Mouse (Mus musculus) CD8-positive naive resting alpha-beta T cell, adult 2 months (primary cell): ENCODE measurements around the gene Agpat4.
"Not testable (repeated sequence)": the region's sequence is repeated elsewhere in the genome, so short reads cannot be mapped to it uniquely, and the experiment has no call there.

Experiments
- DNase-seq, 2 experiments: peaks; one replicate each; pipeline ENCODE4 v3.0.0; 2022; ENCODE audit warnings: low read depth in 2 of 2, low spot score in 2 of 2

The Agpat4 gene

DNA sequence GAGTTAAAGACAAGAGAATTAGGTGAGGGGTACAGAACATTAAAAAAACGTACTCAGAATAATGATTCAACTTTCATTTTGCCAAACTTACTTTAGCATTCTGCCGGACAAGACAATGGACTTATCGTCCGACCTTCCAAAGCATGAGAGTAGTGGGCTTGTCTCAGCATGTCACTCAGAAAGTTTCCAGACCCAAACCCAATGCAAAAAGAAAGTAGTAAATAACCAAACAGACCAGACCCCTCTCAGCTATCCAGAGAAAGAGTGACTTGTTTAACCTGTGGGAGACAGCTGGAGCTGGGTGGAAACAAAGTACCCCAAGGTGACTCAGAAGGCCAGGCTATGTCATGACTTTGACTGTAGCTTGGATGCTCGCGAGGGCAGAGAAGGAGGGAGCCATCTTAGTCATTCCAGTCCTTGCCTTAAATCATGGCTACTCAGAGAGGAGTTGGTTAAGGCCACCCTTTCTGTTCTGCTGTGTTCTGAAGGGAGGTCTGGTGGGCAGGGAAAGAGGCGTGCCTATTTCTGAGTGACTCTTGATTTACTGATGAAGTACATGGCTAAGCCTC is 2.8 kb downstream of the Agpat4 start:
- no peak for DNase-seq

DNA sequence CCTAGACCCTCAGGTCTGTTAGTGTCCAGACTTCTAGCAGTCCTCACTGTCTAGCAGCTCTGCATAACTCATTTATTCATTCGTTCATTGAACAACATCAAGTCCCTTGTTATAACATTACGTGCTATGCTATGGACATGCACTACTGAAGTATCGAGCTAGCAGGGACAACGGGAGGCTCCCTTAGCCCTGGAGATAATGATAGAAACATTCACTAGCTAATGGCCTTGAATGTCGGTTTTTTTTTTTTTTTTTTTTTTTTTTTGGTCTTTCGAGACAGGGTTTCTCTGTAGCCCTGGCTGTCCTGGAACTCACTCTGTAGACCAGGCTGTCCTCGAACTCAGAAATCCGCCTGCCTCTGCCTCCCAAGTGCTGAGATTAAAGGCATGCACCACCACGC is 3.8 kb downstream of the Agpat4 start:
- not testable (repeated sequence) for DNase-seq

DNA sequence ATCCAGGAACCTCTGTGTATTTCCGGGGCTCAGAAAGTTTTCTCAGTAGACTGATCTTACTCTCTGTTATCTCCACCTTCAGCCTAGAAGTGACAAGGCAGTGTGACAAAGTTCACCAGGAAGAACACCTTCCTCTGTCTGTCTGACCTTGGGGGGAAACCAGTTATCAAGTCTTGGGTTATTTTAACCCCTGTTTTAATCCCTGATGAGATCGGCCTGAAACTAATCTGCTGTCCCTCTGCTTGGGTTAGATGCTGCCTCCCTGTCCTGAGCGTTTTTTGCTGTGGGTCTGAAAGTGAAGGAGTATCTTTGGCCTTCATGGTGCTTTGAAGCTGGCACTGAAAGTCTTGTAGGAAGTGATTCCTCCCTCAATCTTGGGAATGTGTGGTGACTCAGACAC is 4.7 kb downstream of the Agpat4 start:
- DNase-seq: no peak

DNA sequence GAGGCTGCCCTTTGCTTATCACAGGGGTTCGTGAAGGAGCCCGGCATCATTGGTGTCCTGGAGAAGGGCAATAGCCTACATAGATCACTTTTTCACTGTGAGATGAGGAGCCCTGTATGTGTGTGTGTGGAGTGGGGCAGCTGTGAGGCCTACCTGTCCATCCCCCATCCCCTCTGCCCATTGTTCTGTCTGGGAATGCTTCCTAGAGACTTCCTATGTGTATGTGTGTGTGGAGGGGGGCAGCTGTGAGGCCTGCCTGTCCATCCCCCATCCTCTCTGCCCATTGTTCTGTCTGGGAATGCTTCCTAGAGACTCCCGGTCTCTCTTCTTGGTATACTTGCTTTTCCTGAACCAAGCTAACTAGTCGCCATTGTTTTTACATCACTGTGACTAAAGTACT is 8.6 kb downstream of the Agpat4 start:
- DNase-seq: no peak

DNA sequence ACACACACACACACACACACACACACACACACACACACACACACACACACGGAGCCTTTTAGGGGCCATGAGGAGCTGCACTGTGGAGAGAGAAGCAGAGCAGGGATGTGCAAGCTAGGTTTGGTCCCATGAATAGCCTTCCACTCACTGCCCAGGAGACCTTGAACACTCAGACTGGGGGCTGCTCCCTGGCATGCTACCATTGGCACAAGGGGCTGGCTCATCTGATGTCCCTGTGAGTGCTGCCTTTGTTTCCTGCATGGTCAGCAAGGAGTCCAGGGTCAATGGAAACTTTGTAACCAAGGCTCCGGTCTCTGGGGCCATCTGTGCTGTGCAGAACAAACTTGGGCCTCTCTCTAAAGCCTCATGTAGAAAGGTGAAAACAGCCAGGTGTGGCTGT is 10.5 kb downstream of the Agpat4 start:
- DNase-seq: no peak

DNA sequence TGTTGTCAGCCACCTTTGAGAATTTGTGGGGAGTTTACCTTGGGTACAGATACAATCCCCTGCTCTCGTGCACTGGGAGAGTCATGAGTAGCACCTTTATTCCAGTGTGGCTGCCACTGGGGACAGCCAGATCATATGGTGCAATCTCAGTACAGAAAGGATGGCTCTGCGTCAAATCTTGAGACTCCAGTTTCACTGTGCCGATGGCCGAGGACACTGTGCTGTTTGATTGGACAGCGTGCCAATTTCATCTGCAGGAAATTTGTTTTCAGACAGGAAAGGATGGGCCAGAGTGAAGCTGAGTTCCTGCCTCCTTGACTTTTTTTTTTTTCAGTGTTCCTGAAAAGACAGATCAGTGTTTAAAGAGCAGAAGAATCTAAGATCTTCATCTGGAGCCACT is 12.7 kb downstream of the Agpat4 start:
- DNase-seq: no peak

DNA sequence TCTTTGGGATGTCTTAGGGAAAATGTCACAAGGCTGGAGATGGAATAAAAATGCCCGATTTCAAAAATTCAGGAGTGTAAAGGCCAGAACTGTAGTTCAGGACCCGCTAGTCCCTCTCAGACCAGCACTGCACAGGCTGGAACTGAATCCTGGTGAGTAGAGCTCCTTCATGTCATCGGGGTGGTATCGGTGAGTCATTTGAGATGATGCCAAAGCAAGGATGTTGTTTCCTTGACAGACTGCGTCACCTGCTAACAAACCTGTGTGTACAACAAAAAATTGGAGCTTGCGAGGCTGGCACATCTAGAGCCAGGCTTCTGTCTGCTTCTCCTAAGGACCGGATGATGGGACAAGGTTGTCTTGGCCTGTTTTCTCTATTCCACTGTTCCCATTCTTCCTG is 13.1 kb downstream of the Agpat4 start:
- no peak for DNase-seq

DNA sequence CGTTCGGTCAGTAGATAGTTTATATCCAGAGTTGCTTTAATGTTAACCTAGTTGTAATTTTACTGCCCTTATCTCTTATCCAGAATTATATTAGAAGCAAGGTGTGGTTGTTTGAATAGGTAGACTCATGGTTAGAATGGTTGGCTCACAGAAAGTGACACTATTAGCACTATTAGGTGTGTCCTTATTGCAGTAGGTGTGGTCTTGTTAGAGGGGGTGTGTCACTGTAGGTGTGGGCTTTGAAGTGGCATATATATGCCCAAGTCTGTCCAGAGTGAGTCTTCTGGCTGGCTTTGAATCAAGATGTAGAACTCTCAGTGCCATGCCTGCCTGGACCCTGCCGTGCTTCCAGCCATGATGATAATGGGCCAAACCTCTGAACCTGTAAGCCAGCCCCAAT is 14.4 kb downstream of the Agpat4 start:
- DNase-seq: no peak

DNA sequence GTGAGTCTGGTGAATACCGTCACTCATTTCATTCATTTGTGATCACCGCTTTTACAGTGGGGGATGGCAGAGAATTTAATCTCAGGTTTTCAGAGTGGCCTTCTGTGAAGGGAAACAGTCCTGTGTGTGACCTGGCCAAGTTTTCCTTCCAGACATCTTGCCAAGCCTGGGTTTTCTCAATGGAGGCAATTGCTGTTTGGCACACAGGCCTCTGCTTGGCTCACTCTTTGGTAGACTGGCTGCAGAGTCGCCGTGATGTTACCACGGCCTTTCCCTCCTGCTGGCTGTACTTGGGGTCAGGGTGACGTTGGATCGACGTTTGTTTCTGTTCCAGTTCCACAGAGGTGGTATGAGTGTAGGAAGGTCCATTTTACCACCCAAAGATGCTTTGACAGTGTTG is 15.5 kb downstream of the Agpat4 start:
- no peak for DNase-seq

DNA sequence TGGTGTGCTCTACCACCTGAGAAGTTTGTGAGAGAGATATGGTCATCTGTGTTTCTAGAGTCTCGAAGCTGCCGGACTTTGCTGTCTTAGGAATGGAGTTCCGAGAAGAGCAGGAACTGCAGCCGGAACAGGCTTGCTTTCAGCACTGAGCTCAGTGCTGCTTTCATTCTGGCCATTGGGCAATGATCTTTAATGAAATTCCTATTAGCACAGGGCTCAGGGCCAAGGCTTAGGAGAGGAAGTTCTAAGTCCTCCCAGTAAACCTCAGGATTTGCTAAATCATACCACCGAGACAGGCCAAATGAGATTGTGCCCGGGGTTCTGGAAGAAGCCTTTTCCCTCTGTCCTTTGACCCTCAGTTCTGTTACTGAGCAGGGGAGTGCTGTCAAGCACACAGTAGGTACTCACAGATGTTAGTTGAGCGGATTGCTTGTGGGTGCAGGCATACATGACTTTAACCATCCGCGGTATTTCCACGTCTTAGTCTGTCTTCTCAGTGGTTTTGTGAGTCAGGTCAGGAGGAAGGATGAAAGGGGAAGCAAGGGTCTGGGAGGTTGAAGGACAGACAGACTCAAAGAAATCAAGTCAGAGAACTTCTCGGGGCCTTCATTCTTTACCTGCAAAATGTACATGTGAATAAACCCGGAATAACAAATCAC is 16.6 kb downstream of the Agpat4 start:
- no peak for DNase-seq

DNA sequence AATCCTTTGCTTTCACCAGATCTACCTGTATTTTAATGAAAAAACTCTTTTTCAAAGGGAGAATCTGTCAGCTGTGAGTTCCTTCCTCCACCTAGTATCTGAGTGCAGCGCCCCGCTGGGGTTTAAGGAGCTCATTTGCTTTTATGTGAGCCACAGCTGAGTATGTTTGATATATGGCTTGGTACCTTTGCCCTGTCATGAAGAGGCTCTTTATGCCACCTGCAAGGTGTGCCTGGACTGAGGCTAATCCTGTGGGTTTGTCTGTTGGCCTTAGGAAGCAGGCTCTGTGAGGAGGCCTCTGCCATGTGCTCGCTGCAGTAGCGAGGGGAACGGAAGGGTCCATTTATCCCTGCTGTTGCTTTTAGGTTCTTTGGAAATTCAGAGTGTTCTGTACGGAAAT is 19.9 kb downstream of the Agpat4 start:
- DNase-seq: no peak

DNA sequence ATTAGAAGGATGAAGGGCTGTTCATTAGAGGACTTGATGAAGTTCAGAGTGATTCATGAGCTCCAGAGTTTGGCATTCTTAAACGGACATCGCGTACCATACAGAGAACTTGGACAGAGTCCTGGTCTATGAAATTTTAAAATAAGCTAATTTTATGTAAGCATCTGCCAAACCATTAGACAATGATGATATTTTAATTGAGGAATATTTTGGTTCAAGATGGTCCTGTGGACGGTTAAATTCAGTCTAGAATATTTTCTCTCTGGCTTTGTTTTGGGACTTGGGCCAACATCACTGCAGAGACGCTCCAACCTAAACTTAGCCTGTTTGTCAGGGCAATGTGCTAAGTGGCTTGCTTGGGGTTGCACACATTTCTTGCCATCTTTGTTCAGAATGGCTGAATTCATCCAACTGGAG is 25.5 kb downstream of the Agpat4 start:
- no peak for DNase-seq

DNA sequence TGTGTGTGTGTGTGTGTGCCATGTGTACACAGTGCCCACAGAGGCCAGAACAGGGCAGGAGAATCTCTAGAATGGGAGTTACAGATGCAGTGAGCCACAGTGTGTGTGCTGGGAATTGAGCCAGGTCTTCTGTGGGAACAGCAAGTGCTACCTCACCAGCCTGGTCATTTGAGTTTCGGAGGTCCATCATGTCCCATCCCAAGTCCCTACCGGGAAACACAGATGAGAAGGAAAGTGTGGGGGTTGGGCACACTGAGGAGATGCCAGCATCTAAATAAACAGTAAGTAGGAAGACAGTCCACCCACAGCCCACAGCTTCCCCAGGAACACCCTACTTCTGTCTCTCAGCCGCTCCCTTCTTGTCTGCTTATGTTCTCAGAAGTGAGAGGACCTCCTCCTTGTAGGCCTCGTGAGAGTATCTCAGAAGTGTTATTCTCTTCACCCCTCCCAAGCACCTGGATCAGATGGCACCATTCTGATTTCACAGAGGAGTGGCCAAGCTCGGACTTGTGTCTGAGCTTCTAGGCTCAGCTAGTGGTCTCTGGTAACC is 27.7 kb downstream of the Agpat4 start:
- DNase-seq: no peak

DNA sequence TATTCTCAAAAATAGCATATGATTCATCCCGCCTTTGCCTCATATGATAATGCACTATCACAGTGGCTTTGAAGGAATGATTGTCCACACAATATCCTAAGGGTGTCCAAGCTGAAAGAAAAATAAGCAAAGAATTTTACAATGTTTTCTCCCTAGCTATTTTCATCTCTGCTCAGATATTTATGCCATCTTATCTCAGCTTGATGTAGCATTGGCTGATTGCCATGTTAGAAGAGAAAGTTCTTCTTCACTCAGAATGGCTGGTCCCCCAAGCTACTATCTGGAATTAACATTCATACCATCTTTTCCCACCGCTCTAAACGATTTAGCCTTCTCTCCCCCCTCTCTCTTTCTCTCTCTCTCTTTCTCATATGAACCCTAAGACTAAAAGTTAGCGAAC is 29.3 kb downstream of the Agpat4 start:
- DNase-seq: no peak

DNA sequence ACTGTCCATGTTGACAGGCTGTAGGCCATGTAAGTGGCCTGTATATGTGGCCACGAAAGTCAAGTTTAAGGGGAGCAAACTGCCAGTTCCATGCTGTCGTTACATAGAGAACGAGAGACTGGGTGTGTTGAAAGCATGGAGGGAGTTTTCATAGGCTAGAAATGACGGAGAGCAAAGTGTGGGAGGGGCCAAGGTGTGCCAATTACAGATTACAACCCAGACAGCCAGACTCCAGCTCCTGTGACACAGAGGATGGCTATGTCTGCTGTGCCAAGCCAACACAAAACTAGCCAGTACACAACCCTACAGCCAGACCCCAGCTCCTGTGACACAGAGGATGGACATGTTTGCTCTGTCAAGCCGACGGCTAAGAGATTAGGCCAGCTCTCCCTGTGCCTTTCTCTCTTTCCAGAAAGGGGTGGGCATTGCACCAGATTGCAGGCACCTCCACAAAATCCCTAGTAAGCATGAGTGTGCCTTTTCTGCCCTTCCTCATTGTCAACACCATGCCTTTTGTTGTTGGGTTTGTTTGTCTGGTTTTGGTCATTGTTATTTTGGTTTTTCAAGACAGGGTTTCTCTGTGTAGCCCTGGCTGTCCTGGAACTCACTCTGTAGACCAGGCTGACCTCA is 30.8 kb downstream of the Agpat4 start:
- DNase-seq: no peak

DNA sequence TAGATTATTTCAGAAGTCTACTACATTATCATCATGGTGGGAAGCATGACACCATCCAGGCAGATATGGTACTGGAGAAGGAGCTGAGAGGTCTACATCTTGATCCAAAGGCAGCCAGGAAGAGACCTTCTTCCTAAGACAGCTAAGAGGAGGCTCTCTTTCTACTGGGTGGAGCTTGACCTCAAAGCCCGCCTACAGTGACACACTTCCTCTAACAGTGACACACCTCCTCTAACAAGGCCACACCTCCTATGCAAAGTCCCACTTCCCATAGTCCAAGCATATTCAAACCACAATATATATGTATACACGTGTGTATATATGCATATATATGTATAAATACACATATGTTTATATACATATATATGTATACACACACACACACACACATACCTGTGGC is 32.5 kb downstream of the Agpat4 start:
- DNase-seq: no peak

DNA sequence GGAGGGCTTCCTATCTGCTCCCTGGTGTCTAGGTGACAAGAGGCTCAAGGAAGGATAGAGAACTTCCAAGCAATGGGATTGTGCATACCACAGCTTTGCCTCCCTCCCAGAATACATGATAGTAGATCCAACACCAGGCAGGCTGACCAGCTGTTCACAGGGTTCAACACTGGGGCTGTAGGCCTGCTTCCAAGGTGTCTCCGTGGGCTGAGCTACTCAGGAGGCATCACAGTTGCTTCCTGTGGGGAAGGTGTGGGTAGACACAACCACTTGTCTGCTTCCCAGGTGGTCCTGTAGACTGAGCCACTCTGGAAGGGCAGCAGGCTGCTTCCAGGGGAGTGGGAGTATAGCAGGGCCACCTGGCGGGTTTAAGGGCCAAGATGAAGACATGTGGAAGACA is 35.8 kb downstream of the Agpat4 start:
- DNase-seq: no peak

DNA sequence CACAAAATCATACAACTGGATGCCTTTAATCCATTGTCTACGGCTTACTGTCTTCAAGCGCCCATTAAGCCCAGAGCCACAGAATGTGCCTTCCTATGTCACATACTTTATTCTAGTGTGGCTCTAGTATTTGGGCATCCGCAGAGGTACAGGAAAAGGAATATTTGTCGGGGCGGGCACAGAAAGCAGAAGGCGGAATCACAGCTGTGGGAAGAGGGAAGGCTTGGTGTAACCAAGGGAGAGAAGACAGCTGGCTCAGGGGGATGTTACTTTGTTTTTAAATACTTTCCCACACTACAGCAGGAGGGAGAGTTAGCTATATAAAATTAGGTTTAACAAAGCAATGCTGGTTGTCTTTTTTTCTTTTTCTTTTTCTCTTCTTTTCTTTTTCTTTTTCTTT is 36.7 kb downstream of the Agpat4 start:
- no peak for DNase-seq

DNA sequence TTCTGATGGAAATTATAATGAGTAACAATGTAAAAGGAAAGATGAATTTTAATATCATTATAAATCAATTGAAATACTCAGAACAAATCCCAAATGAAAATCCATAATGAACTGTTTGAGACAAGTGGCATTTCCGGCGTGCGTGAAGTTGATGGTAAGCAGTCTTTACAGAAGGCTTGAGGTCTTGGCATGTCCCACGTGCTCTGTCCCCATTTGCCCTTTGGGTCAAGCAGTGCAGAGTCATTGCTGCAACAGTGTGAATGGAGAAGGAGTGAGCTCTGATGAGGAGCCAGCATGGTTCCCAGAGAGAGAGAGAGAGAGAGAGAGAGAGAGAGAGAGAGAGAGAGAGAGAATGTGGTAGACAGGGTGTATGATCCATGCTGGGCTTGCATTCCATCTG is 37.4 kb downstream of the Agpat4 start:
- no peak for DNase-seq

DNA sequence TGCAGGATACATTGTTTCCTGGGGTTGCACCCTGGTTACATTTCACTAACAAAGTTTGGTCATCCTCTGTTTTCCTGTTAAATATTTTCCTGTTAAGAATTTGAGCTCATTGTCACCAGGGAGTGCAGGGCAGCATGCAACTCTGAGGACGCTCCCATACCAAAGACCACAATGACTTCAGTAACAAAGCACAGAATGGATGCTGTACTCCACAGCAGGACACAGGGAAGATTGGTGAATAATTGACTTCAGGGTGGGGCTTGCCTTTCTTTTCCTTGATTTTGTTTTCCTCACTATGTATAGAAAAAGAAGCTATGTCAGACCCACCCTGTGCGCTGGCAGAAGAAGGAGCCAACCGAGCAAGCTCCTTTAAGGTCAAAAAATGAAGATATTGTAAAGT is 38.2 kb downstream of the Agpat4 start:
- DNase-seq: no peak

DNA sequence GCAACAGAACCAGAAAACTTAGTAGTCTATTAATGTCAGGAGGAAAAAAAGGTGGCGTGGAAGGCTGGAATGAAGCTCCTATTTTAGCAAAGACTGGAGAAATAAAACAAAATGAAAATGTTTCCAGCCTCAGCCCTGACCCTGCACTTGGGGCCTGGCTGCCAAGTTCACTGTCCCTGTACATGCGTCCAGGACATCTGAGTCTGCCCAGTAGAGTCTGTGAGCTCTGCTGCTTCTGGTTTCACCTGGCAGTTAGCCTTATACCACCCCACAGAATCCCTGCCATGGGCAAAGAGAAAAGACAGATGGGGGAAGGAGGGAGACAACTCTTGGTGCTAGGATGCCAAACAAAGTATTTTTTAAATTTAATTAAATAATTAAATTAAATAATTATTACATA is 38.7 kb downstream of the Agpat4 start:
- DNase-seq: no peak

DNA sequence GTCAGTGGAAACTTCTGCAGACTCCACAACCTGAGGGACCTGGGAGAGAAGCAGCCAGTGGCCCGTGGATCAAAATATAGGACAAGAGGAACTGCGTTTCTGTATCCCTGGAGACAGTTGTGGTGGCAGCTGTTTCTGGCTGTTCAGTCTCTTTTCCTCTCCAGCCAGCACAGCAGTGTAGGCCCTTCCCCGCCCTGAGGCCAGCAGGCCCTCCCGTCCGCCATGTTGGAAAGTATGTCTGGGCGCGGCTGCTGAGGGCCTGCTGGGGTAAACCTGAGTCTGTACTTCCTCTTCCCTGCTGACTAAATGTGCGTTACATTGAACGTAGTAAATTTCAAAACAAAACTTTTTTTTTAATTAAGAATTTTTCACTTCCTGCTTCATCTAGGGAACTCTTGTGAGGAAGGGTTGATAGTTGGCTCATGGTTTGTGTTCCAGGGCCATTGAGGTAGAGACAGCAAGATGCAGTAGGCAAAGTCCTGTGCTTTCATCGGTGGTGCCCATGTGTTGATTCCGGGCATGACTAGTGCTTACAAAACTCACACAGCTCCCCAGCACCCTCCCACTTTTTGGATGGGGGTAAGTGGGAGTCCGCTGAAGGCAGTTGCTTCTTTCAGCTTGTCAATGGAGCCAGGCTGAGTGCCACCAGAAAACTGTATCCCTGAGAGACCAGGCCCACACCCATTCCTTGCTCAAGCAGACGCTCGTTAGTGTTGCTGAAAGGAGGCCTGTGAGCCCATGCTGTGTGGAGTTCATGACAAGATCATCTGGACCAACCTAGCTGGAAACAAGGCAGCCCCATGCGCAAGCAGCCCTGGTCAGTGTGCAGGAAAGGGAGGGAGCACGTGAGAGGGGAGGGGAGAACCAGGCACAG is 40.9 kb downstream of the Agpat4 start:
- no peak for DNase-seq
